Mouse (Mus musculus) left cerebral cortex, postnatal 14 days (tissue): ENCODE results near the gene Tfeb. TPM values are rescaled to one million over a fixed set of nuclear protein-coding genes. Genes with fewer than 3 reads are reported as not detected.

Source experiments
- total RNA-seq, 2 experiments: library from RNA; stranded (reverse); gene quantifications; 2 replicates each; pipeline ENCODE4 v1.2.3; 2021

Tfeb gene
- total RNA-seq, 2 experiments from 2014 or later = 8.0 to 13.3 TPM

Other genes with a start within 250 kb of the Tfeb start
- 10 to 100 TPM; 14.6 to 17.1 TPM for gene Taf8, start 234.7 kb upstream of the Tfeb start, total RNA-seq
- 10 to 100 TPM; 30.1 to 30.7 TPM for gene Ccnd3, start 232.0 kb upstream of the Tfeb start, total RNA-seq
- 10 to 100 TPM; 21.0 to 21.1 TPM for gene Bysl, start 125.5 kb upstream of the Tfeb start, total RNA-seq
- gene Med20, start 125.4 kb upstream of the Tfeb start, total RNA-seq = 10 to 100 TPM; 20.8 to 28.9 TPM
- 1 to 10 TPM; 5.8 to 7.4 TPM for gene Gm20517, start 125.4 kb upstream of the Tfeb start, total RNA-seq
- 10 to 100 TPM in 1 of 2 experiments, 1 to 10 TPM in 1; 9.0 to 10.4 TPM for gene Usp49, start 106.3 kb upstream of the Tfeb start, total RNA-seq
- 100 to 1,000 TPM; 218 to 227 TPM for gene Tomm6, start 48.6 kb upstream of the Tfeb start, total RNA-seq
- 10 to 100 TPM; 23.4 to 26.1 TPM for gene Frs3, start 48.0 kb upstream of the Tfeb start, total RNA-seq
- gene Gm21981, start 42.6 kb upstream of the Tfeb start, total RNA-seq = 1 to 10 TPM; 4.7 to 5.3 TPM
- gene Prickle4, start 42.3 kb upstream of the Tfeb start, total RNA-seq = 1 to 10 TPM; 5.0 to 5.5 TPM
- not detected for gene Pgc, start 10.2 kb upstream of the Tfeb start, total RNA-seq
- 1 to 10 TPM in 1 of 2 experiments, under 1 TPM in 1; 0.77 to 1.6 TPM for gene Mdfi, start 97.7 kb downstream of the Tfeb start, total RNA-seq
- gene Foxp4, start 187.6 kb downstream of the Tfeb start, total RNA-seq = 10 to 100 TPM; 43.1 to 55.1 TPM